Mouse (Mus musculus) cerebellum, postnatal 36 days (tissue): ENCODE data around the gene Cyp2j6.
A peak's percentile ranks its signal among the peaks of the same experiment; 100 is the strongest.
"Not testable (repeated sequence)": the region's sequence is repeated elsewhere in the genome, so short reads cannot be mapped to it uniquely, and the experiment has no call there.

Experiments used
- DNase-seq, 2 experiments: peaks; one replicate each; pipeline ENCODE4 v3.0.0; 2021 to 2022; ENCODE audit warnings: mixed read lengths in 2 of 2

Cyp2j6 gene

GRCm38 (mm10) chr4:96553133-96553819 lies at the start of gene Cyp2j6:
TSS of gene Cyp2j6 (minus strand) at chr4:96553661.
- DNase-seq: peak; percentile 11 to 19

GRCm38 (mm10) chr4:96591791-96592150 lies 38.3 kb upstream of the Cyp2j6 start:
- peak; percentile 44 to 58 for DNase-seq

DNA sequence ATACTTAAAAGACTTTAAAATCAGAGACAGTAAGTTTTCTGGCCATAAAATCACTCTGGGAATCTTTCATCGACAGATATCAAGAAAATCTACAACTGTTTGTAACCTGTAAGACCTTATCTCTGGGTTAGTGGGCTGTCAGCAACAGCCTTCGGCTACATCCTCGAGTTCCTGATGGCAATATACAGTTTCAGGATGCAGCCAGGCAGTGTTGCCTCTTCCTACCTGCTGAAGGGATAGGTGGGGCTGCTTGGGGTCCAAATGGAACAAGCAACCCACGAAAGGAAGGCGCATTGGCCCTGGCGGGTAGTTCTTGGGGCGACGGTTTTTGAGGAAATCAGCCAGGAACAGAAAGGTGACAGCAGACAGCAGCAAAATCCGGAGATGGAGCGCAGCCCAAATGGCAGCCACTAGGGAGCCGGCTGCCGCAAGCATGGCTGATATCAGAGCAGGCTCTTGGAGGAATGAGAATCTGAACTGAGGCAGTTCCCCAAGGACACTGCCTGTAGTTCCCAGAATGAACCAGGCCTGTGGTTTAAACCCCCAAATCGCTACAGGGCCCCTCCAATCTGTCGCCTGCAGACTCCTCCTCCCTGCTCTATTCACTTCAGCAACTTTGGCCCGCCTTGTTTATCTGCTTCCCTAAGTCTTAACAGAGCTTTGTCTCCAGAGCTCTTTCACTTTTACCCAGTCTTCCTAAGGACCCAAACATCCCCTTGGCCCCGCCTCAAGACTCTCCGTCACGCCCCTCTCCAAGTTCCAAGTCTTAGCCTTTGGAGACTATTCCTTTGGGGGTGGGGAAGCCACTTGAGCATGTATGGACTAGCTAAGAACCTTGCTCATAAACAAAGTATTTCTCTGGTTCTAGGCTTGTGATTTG lies 37.7 kb upstream of the Cyp2j6 start, which contains the start of gene Cyp2j9:
Cyp2j9 (minus strand) TSS at position 668 of the 880 bp plus-strand sequence.
- DNase-seq: peak; percentile 44

DNA sequence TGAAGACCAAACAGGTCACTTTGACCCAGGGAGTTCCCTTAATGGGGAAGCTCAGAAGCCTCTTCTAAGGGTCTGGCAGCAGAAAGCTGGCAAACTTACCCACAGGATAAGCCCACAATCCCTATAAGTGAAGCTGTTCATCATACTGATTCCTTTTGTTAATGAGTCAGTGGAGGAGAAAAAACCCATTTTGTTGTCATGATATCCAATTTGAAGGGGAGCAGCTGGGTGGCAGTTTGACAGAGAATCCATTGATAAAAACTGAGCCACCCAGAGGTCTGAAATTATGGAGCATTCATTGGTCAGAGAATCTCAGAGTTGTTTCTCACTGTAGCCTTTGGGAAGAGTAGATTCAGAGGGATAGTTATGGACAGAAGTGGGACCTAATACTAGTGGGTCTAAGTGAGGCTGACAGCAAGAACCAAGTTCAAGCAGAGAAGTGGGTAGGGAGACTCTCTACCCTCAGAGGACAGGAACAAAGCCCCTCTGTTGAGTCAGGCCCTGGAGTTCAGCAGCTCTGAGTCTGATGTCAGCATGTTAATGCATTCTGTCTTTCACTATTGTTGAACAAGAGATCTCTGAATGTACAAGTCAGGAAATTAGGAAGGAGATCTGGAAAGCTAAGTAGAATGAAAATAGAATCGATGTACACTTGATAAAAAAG lies 28.1 kb upstream of the Cyp2j6 start:
- DNase-seq: no peak

DNA sequence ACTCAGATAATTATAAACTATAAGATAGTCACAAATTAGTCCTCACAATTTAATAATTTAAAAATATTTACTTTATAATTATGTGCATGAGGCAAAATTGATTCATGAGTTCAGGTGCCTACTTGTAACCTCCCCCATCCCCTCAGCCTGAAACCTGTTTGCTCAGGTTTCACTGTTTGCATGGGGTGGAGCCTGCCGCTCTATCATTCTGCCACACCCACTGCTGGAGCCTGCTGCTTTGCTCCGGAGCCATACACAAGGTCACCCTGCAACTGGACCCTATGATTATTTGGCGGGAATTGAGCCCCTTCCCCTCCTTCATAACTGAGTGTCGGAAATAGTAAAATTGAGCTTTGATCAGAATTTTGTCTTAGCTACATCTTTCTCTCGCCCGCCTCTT lies 26.9 kb upstream of the Cyp2j6 start:
- not testable (repeated sequence) for DNase-seq

DNA sequence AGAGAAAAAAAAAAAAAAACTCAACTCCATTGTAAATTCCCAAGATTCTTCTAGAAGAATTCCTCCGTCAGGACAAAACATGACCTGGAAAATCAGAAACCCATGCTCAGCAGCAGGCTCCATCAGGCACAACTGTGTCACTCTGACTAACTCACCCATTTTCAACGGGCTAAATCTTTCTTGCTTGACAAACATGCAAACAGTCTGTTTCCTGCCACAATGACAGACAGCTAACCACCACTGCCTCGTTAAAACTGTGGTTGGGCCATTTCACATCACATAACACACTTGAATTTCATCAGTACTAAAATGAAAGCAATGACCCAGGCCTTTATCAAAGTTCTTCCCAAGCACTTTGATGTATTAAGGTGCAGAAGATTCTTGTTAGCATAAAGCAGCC lies 16.0 kb upstream of the Cyp2j6 start:
- no peak for DNase-seq

GRCm38 (mm10) chr4:96567988-96568387 lies 14.5 kb upstream of the Cyp2j6 start:
- no peak for DNase-seq

DNA sequence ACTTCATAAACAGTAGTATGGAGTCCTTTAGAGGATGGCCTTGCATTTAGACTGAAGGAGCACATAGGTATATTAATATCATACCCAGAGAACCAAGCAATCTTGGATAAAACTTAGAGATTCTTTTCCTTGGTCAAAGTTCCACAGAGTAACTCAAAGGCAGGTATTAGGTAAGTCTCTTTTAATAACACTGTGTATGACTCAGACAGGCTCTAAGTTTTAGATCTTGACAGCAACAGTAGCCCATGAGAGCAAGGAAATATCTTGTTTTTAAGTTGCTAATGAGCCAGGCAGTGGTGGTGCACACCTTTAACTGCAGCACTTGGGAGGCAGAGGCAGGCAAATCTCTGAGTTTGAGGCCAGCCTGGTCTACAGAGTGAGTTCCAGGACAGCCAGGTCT lies 12.3 kb upstream of the Cyp2j6 start:
- no peak for DNase-seq

DNA sequence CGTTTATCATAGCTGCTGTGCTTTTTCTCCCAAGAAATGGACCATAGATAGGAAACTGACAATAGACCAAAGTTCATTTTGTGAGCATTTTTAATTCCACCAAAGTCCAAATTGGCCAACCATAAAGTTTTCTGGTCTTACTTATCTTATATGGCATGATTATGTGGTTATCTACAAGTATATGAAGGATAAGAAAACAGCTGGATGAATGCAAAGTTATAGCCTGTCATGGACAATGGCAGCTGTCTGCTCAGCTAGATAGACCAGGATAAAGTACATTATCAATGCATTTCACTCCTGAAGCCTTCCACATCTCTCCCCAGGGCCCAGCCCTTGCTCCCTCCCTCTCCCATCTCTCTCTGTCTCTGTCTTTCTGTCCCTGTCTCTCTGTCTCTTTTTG lies 7.0 kb upstream of the Cyp2j6 start:
- no peak for DNase-seq

DNA sequence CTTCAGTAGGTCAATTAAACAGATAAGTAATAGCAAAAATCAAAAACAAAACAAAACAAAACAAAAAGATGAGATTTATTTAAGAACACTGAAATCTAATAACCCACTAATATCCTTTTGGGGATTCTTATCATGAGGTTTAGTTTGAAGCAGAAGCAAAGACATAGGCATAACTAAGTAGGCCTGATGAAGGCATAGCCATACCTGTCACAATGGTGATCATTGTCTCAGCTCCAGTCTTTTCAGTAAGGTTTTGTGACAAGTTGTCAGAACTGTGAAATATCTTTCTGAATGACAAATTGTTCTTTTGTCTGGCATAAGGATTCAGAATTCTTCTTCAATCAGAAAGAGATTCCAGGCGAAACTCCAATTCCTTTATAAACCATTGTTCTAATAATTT lies 6.3 kb upstream of the Cyp2j6 start:
- no peak for DNase-seq

- DNase-seq: no peak
These were observed 1.8 kb downstream of the Cyp2j6 start for GRCm38 (mm10) chr4:96551619-96552018.

GRCm38 (mm10) chr4:96545976-96546375 lies 7.5 kb downstream of the Cyp2j6 start:
- DNase-seq: no peak

DNA sequence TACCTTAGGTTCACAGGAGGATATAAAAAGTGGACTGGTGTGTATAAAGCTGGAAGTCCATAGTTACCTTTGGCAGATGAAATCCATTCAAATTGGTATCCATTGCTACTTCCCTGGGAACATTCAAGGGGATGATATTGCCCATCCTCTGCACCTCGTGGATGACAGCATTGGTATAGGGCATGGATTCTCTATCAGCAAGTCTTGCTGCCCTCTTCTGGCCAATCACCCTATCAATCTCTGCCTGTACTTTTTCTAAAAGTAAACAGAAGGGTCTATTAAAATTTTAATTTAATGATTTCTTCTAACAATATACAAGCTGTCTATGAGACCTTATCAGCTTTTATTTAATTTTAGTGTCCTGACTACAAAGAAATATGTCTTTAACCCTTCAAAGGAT lies 27.7 kb downstream of the Cyp2j6 start:
- no peak for DNase-seq

GRCm38 (mm10) chr4:96522256-96522655 lies 31.2 kb downstream of the Cyp2j6 start:
- DNase-seq: no peak

DNA sequence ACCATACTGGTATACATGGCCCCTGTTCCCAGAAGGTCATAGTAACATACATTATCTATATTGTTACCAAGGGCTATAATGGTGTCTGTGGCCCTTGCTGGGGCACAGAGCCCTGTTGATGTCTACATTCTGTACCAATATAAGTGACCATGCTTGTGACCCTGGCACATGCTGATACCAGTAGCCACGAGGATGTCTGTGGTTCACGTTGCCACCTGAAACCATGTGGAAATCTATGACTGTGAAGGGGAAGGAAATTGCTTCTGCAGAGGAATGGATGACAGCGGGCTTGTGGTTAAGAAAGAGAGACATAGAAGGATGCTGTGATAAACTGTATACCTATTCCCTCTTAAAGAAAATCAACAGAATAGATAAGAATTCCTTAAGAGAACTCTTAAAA lies 43.4 kb downstream of the Cyp2j6 start:
- no peak for DNase-seq

DNA sequence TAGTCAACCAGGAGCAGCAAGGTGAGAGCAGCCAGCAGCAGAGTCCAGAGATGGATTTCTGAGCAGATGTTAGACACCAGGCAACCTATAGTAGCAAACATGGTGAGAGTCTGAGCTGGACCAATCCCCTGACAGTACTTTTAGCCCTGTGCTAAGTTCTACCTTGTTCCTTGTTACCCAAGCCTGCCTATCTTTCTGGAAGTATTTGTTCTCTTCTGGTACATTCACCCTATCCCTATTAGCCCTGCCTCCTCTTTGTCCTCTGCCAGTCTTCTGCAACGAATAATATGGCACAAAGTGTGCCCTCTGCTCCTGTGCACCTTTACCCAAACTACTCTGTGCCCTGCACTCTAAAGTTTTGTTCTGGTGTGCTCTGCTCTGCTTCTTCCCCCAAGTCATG lies 46.2 kb downstream of the Cyp2j6 start, which contains the start of gene Cyp2j8:
Cyp2j8 (minus strand) TSS at position 101 of the 400 bp plus-strand sequence.
- DNase-seq: no peak
